Mouse (Mus musculus) forebrain, embryonic 14.5 days (tissue): ENCODE data around the gene Tmem110. TPM values are rescaled to one million over a fixed set of nuclear protein-coding genes. Genes with fewer than 3 reads are reported as not detected.
A peak's percentile ranks its signal among the peaks of the same experiment; 100 is the strongest.

ENCODE experiments used
- ATAC-seq: fragments of 200-750 bp; cut with Nextera tagmentation; 2 replicates; pipeline ENCODE4 v1.8.0; 2017; ENCODE audit warnings: mild to moderate bottlenecking, moderate library complexity
- DNase-seq: peaks from one replicate; pipeline ENCODE4 v3.0.0-alpha.2; 2015; ENCODE audit warnings: low spot score
- H3K27ac ChIP-seq: fragments of 300-500 bp; sonication (generic); 2 replicates; pipeline ENCODE4 v1.5.1; 2014; ENCODE audit warnings: low read depth, mild to moderate bottlenecking, control low read depth, low read length, moderate library complexity
- H3K27me3 ChIP-seq: fragments of 300-500 bp; sonication (generic); replicated peaks from 2 replicates; pipeline ENCODE4 v1.6.1; 2014; ENCODE audit warnings: low read length, control low read depth, mixed read lengths; ENCODE audit not compliant: control insufficient read depth, insufficient read depth
- H3K36me3 ChIP-seq: fragments of 300-500 bp; sonication (generic); 2 replicates; pipeline ENCODE4 v1.6.1; 2014; ENCODE audit warnings: low read length, control low read depth; ENCODE audit not compliant: control insufficient read depth, insufficient read depth
- H3K4me1 ChIP-seq: fragments of 300-500 bp; sonication (generic); 2 replicates; pipeline ENCODE4 v1.6.1; 2014; ENCODE audit warnings: antibody characterized with exemption, low read length, control low read depth; ENCODE audit not compliant: control insufficient read depth, insufficient read depth
- H3K4me2 ChIP-seq: fragments of 300-500 bp; sonication (generic); 2 replicates; pipeline ENCODE4 v1.6.1; 2014; ENCODE audit warnings: mild to moderate bottlenecking, control low read depth, low read length
- H3K4me3 ChIP-seq: fragments of 300-500 bp; sonication (generic); 2 replicates; pipeline ENCODE4 v1.5.1; 2014; ENCODE audit warnings: low read depth, low read length, control low read depth
- H3K9ac ChIP-seq: fragments of 300-500 bp; sonication (generic); 2 replicates; pipeline ENCODE4 v1.6.1; 2014; ENCODE audit warnings: mild to moderate bottlenecking, low read length, control low read depth, moderate library complexity
- H3K9me3 ChIP-seq: fragments of 300-500 bp; sonication (generic); replicated peaks from 2 replicates; pipeline ENCODE4 v1.6.1; 2016; ENCODE audit warnings: low read length, control low read depth, mixed read lengths; ENCODE audit not compliant: control insufficient read depth
- WGBS: fragments of 180-500 bp; shearing (Covaris S2); extraction: QIAGEN DNeasy Blood & Tissue Kit; methylation state at CpG from one replicate; pipeline ENCODE4 v1.1.7; 2014; 5-methylcytosine and 5-hydroxymethylcytosine counted together
- polyA plus RNA-seq: library from polyadenylated mRNA; unstranded; fragments of >200 nt; fragmentation: Nextera tagmentation; extraction: Ambion mirVana; gene quantifications from 2 replicates; pipeline ENCODE4 v1.2.1, GENCODE M21; 2014

Tmem110 gene
- polyA plus RNA-seq, 1 experiment from 2014 or later, result 15.6 TPM

- DNase-seq, result no peak
- H3K4me3 ChIP-seq, result no peak overlapping the region
- peaks cover 5% of the 10 kb centered on the region; the same call in 1 of the 2 replicates for H3K36me3 ChIP-seq
- H3K9me3 ChIP-seq, result no peaks in the 10 kb centered on the region
- no peak overlapping the region for H3K27ac ChIP-seq
- ATAC-seq, result no peak
- 0 out of 2 replicates have a peak, but pooled peaks cover 3% of the 10 kb centered on the region for H3K4me1 ChIP-seq
- no peaks in the 10 kb centered on the region for H3K27me3 ChIP-seq
- H3K9ac ChIP-seq, result no peak overlapping the region
- no peak overlapping the region for H3K4me2 ChIP-seq
- 78% methylated on average over 8 of the region's 8 CpGs for WGBS
These were observed 54.9 kb downstream of the Tmem110 start for GRCm38 (mm10) chr14:30880251-30880650.

- WGBS, result 88% methylated on average over 17 of the region's 17 CpGs
- no peak overlapping the region for H3K27ac ChIP-seq
- peak; percentile 42 for DNase-seq
- H3K4me1 ChIP-seq, result 0 out of 2 replicates have a peak, but pooled peaks cover 3% of the 10 kb centered on the region
- H3K36me3 ChIP-seq, result no peaks in the 10 kb centered on the region
- no peaks in the 10 kb centered on the region for H3K27me3 ChIP-seq
- no peak overlapping the region for H3K9ac ChIP-seq
- H3K9me3 ChIP-seq, result no peaks in the 10 kb centered on the region
- ATAC-seq, result no peak
- no peak overlapping the region for H3K4me3 ChIP-seq
- H3K4me2 ChIP-seq, result no peak overlapping the region
These were observed 55.7 kb downstream of the Tmem110 start for GRCm38 (mm10) chr14:30880811-30881717.

- DNase-seq (no peak), ATAC-seq (no peak)
- H3K4me2 ChIP-seq, result no peak overlapping the region
- H3K27me3 ChIP-seq, result no peaks in the 10 kb centered on the region
- WGBS, result 92% methylated on average over 3 of the region's 3 CpGs
- H3K36me3 ChIP-seq, result no peaks in the 10 kb centered on the region
- 0 out of 2 replicates have a peak, but pooled peaks cover 3% of the 10 kb centered on the region for H3K4me1 ChIP-seq
- no peaks in the 10 kb centered on the region for H3K9me3 ChIP-seq
- no peak overlapping the region for H3K4me3 ChIP-seq
- no peak overlapping the region for H3K27ac ChIP-seq
- no peak overlapping the region for H3K9ac ChIP-seq
These were observed 56.3 kb downstream of the Tmem110 start for GRCm38 (mm10) chr14:30881718-30882108.

- no peak for ATAC-seq
- H3K27me3 ChIP-seq, result no peaks in the 10 kb centered on the region
- WGBS, result 22% methylated on average over 3 of the region's 3 CpGs
These were observed 59.9 kb downstream of the Tmem110 start for GRCm38 (mm10) chr14:30885298-30885697.

GRCm38 (mm10) chr14:30886204-30886603 is 60.8 kb downstream of the Tmem110 start, which contains the start of gene Itih4:
TSS of gene Itih4 (plus strand) at chr14:30886476.
- no peak within 1 kb of the TSS for H3K9ac ChIP-seq
- H3K36me3 ChIP-seq, result no peaks in the 10 kb centered on the region
- no peak for DNase-seq
- H3K27ac ChIP-seq, result no peak within 1 kb of the TSS
- H3K9me3 ChIP-seq, result no peaks in the 10 kb centered on the region
- no peak for ATAC-seq
- H3K4me2 ChIP-seq, result no peak within 1 kb of the TSS
- WGBS, result 89% methylated on average over 3 of the region's 3 CpGs
- H3K4me1 ChIP-seq, result peaks cover 2% of the 10 kb centered on the region; the same call in 1 of the 2 replicates
- no peaks in the 10 kb centered on the region for H3K27me3 ChIP-seq
- H3K4me3 ChIP-seq, result no peak within 1 kb of the TSS

More at GRCm38 (mm10) chr14:30885298-30885697, 59.9 kb downstream of the Tmem110 start:
- no peak for DNase-seq
- Histone ChIP-seq H3K9ac (no peak overlapping the region), H3K4me3 (no peak overlapping the region), H3K4me2 (no peak overlapping the region), H3K9me3 (no peaks in the 10 kb centered on the region), H3K36me3 (no peaks in the 10 kb centered on the region), H3K27ac (no peak overlapping the region), H3K4me1 (peaks cover 2% of the 10 kb centered on the region; the same call in 1 of the 2 replicates)

- no peak for ATAC-seq
- H3K9me3 ChIP-seq, result no peaks in the 10 kb centered on the region
These were observed 62.9 kb downstream of the Tmem110 start for GRCm38 (mm10) chr14:30888271-30888732.

GRCm38 (mm10) chr14:30899972-30900371 is 74.6 kb downstream of the Tmem110 start:
- Histone ChIP-seq H3K27ac (0 out of 2 replicates have a peak overlapping the region, but pooled peaks have one; percentile 7), H3K4me2 (no peak overlapping the region), H3K9me3 (no peaks in the 10 kb centered on the region), H3K36me3 (no peaks in the 10 kb centered on the region), H3K4me1 (no peaks in the 10 kb centered on the region), H3K9ac (no peak overlapping the region), H3K27me3 (no peaks in the 10 kb centered on the region), H3K4me3 (no peak overlapping the region)
- DNase-seq (no peak), ATAC-seq (no peak)
- 8% methylated on average over 3 of the region's 3 CpGs for WGBS

More at GRCm38 (mm10) chr14:30888271-30888732, 62.9 kb downstream of the Tmem110 start:
- Histone ChIP-seq H3K4me2 (no peak overlapping the region), H3K27me3 (no peaks in the 10 kb centered on the region), H3K4me1 (peaks cover 2% of the 10 kb centered on the region; the same call in 1 of the 2 replicates), H3K4me3 (no peak overlapping the region), H3K27ac (no peak overlapping the region), H3K36me3 (no peaks in the 10 kb centered on the region), H3K9ac (no peak overlapping the region)
- DNase-seq, result no peak
- 20% methylated on average over 9 of the region's 9 CpGs for WGBS

GRCm38 (mm10) chr14:30902628-30903027 is 77.2 kb downstream of the Tmem110 start:
- WGBS, result 94% methylated on average over 5 of the region's 5 CpGs
- H3K36me3 ChIP-seq, result no peaks in the 10 kb centered on the region
- no peak for ATAC-seq
- H3K27me3 ChIP-seq, result no peaks in the 10 kb centered on the region
- DNase-seq, result no peak
- H3K4me1 ChIP-seq, result no peaks in the 10 kb centered on the region
- no peak overlapping the region for H3K9ac ChIP-seq
- no peak overlapping the region for H3K4me2 ChIP-seq
- no peaks in the 10 kb centered on the region for H3K9me3 ChIP-seq
- H3K4me3 ChIP-seq, result no peak overlapping the region
- no peak overlapping the region for H3K27ac ChIP-seq

GRCm38 (mm10) chr14:30903036-30903435 is 77.6 kb downstream of the Tmem110 start:
- H3K27me3 ChIP-seq, result no peaks in the 10 kb centered on the region
- DNase-seq, result no peak

More at GRCm38 (mm10) chr14:30903036-30903435, 77.6 kb downstream of the Tmem110 start:
- Histone ChIP-seq H3K9ac (no peak overlapping the region), H3K4me2 (no peak overlapping the region), H3K9me3 (no peaks in the 10 kb centered on the region), H3K4me1 (no peaks in the 10 kb centered on the region), H3K4me3 (no peak overlapping the region), H3K36me3 (no peaks in the 10 kb centered on the region), H3K27ac (no peak overlapping the region)
- 87% methylated on average over 3 of the region's 3 CpGs for WGBS
- ATAC-seq, result no peak
